Mouse (Mus musculus) heart, adult 11 months (tissue): ENCODE results near the gene Hoxa5.

ENCODE experiments used
- DNase-seq: peaks from one replicate; pipeline ENCODE4 v3.0.0; 2022

The Hoxa5 gene

GRCm38 (mm10) chr6:52225612-52226568 is 21.5 kb upstream of the Hoxa5 start:
- DNase-seq = peak; percentile 94

DNA sequence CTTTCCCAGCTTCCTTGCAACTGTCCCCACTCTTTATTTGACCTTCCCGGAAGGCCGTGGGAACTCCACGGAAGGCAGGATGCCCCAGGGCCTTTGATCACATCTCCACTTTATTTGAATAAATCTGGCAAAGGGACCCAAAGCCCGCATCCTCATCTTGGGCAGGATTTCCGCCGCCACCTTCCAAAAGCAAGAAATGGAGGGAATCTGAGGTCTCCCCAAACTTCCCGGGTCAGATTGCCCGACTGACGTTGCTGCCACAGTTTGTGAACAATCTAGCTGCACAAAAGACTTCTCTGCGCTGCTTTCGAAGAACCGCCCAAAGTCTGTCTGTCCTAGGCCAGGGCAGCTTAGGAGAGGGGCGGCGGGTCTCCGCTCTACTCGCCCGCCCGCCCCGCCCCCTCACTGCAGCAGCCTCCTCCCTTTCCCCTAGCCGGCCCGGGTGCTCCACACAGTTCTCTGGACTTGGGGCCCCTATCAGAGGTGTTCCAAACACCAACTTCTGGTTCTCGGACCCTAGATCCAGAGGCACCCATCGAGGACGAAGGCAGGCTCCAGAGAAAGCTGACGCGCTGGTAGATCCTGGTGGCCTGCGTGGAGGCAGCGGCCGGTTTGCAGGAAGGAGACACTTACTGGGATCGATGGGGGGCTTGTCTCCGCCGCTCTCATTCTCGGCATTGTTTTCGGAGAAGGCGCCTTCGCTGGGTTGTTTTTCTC is 20.7 kb upstream of the Hoxa5 start:
- no peak for DNase-seq

DNA sequence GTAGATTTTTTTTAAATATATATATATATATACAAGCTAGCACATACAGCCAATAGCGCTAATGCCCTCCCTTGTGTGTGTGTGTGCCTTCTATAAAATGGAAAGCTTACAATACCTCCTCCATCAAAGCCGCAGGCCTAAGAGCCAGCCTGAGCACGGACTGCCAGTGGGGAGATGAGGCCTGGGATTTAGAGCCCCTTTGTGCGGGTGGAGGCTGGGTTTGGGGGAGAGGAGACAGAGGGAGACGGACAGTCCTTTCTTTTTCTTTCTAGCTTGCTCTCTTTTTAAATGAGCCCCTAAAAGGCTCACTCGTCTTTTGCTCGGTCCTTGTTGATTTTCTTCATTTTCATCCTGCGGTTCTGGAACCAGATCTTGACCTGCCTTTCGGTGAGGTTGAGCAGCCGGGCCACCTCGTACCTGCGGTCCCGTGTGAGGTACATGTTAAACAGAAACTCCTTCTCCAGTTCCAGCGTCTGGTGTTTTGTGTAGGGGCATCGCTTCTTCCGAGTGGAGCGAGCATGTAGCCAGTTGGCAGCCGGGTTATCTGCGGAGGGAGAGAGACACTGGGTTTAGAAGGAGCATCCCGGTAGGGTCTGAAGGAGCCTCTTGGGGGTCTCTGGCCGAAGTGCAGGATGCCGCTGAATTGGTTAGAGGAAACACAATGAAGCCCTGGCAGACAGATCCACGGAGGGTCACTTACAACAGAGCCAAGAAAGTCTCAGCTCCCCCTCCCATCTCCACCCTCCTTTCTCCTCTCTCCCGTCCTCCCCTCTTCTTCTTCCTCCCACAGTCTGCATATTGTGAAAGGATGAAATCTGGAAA is 19.8 kb upstream of the Hoxa5 start:
- no peak for DNase-seq

DNA sequence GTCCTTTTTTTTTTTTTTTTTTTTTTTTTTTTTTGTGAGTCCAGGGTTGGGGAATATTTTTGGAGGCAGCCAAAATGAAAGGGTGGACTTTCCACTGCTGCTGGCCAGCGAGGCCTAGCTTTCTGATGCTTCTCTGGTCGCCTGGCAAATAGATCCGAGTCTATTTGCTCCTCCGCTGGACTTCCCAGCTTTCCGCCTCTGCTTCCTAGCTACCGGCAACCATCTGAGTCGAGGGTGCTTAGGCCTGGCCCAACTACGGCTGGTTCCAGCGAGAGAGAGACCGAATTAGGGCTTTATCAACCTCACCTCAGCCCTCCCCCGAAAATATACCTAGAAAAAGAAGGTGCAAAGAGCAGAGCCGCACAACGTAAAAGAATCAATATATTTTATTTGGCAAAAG is 18.3 kb upstream of the Hoxa5 start:
- no peak for DNase-seq

DNA sequence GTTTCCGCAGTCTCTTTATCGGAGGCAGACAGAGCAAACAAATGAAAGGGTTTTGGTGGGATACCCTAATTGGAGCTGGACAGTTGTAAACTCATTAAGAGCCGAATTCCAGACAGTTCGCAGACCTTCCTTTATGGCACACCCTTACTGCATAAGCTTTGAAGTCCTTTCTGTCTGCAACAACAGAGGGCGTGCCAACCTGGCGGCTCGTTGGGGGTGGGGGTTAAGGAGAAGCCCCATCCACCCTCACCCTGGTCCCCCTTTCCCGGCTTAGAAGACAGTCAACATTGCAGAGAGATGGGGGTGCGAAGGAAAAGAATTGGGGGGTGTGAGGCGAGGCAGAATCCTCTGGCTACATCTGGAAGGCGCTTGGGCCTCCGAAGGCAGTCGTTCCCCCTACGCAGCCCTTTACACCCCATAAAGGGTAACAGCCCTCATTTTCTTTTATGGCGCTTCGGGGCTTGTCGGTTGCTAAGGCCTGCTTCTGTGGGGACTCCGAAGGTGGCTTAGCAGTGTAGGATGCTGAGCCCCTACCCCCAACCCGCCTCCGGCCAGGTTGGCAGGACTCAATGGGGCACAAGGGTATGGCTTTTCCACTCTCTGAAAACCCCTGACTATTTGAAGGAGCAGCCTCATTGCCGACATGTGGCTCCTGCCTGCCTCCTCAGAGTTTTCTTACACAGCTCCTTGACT is 17.8 kb upstream of the Hoxa5 start:
- DNase-seq = peak; percentile 90

GRCm38 (mm10) chr6:52221337-52221992 is 17.1 kb upstream of the Hoxa5 start, which contains the start of gene Hoxa7:
Hoxa7 (minus strand) TSS chr6:52221854.
- peak; percentile 97 for DNase-seq

DNA sequence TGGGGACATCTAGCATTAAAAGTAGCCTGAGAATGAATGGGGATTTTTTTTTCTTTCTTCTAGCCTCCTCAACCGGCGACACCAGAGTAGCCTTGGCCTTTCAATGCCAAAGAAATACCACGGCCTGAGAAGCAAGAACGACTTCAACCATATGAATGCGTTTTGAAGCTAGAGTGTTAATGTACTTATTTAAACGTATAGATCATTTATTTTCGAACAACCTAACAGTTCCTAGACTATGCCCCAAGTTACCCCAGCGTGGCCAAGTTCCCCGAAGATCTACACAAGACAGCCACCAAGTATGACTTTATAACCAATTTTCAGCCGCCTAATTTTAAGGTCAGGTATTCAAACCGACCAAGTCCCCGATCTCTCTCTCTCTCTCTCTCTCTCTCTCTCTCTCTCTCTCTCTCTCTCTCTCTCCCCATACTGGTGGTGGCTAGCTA is 16.5 kb upstream of the Hoxa5 start:
- no peak for DNase-seq

DNA sequence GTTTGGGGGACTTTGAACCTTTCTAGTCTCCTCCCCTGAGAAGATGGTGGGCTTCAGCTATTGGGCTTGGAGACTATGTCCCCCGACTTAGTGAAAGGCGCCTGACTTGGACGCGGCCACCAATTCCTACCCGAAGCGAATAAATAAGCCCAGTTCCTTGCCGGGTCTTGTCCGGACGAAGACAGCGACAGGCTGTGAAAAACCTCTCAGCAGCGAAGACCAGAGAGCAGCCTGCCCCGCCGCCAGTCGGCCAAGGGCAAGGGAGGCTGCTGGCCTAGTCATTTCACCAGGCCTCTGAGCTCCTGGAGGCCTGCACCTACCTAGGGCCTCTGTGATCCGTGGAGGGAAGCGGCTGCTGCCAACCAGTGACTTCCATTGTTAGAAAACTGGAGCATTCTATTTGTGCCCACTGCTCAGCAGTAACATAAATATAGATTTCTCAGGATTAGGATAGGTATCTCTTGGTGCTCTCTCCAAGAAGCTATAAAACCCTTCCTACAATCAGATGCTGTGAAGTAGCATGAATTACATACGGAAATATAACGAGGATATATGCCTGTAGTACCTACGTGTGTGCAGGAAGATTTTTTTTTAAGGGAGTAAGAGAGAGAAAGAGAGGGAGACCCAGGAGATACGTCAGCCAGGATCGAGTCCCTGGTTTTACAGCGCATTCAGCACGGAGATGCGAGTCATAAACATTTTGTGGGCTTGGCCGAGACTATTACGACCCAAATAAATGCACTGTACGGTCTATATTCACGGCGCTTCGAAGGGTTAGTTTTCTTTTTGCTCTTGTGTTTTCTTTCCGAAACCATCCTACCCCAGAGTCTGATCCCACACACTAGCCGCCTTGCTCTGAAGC is 15.8 kb upstream of the Hoxa5 start:
- peak; percentile 90 for DNase-seq

- DNase-seq = no peak
Measured at GRCm38 (mm10) chr6:52219234-52219942, 15.0 kb upstream of the Hoxa5 start.

DNA sequence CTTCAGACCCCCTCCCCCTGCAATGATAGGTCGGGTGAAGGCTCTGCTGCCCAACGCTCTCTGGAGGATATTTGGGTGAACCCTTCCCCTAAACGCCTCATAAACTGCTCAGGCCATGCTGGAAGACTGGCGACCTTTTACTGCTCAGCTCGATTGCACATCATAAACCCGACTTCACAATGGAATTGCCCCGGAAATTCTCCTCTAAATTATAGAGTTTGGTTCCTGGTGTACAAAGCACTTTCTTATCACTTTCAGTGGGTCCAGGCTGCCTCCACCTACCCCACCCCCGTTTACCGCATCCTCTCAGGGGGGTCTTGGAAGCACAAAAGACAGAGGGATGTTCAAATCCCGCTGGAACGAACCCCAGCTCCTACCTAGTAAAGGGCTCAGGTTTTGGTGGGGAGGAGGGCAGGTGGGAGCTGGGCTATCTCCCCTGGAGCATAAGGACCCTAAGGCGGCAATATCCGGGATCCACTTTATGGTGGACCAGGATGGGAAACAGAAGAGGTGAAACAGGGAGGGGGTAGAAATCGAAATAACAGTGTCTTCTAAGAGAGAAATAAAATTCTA is 14.3 kb upstream of the Hoxa5 start:
- no peak for DNase-seq

- DNase-seq = peak; percentile 80
Measured at GRCm38 (mm10) chr6:52217895-52218642, 13.7 kb upstream of the Hoxa5 start.

- DNase-seq = peak; percentile 96
Measured at GRCm38 (mm10) chr6:52217459-52217768, 13.0 kb upstream of the Hoxa5 start.

DNA sequence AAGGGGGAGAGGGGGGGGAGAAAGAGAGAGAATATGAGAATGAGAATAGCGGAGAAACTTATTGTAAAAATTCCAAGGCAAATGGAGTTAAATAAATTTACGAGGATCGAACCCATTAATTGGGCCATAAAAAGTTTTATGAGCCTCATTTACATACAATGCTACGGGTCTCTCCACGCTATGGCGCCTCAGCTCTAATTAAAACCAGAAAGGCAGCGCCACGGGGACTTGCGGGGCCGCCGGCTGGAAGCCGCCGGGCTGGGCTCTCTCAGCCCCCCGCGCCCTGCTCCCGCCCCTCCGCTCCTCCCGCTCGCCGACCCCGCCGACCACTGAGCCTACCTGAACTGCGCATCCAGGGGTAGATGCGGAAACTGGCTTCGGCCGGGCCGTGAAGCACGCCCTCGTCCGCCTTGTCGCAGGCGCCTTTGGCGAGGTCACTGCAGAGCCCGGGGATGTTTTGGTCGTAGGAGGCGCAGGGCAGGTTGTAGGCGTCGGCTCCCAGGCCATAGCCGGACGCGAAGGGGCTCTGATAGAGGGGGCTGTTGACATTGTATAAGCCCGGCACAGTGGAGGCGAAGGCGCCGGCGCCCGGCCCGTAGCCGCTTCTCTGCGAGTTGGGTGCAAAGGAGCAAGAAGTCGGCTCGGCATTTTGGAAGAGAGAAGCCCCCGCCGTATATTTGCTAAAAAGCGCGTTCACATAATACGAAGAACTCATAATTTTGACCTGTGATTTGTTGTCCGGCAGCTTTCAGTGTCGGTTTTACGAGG is 12.5 kb upstream of the Hoxa5 start:
- DNase-seq = peak; percentile 90

DNA sequence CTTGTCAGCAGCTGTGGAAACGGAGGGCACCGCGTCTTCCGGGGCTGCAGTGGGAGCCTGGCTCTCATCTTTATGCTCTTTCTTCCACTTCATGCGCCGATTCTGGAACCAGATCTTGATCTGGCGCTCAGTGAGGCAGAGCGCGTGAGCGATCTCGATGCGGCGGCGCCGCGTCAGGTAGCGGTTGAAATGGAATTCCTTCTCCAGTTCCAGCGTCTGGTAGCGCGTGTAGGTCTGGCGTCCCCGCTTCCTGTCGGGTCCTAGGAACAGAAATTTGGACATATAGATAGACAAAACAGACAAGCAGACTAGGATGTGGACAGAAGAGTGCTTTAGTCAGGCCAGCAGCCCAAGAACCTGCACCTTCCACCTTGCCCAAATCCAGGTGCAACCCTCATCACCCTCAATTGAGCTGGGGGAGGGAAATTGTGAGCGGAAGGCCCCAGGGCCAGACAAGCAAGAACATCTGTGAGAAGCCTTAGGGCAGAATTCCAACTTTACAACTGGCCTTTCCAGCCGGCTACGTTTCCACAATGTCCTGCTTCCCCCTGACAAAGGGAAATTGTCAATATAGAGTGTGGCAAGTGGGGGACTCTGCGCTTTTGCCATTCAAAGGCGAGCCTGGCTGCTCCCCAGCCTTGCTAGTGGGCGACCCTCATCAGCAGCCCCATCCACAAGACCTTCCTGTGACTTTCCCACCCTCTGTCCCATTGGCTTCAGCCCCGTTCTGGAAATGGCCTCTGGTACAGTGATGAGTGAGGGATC is 11.6 kb upstream of the Hoxa5 start:
- DNase-seq = peak; percentile 88

DNA sequence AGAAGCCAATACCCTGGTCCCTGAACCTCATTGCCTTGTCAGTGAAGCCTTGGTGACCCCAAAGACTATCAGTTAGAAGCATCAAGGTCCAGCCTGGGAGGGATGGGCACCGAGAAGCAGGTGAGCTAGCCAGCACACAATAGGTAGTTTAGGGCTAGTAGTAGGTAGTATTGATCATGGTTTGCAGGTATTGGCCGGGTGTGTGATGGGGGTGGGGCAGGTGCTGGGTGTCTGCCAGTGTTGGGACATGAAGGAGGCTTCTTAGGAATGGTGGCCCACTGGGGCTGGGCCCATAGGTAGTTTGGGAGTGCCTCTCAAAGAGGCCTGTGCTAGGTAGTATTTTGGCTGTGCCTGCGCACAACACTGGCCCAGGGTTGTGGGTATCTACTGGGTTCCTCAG is 10.7 kb upstream of the Hoxa5 start:
- peak; percentile 83 for DNase-seq

DNA sequence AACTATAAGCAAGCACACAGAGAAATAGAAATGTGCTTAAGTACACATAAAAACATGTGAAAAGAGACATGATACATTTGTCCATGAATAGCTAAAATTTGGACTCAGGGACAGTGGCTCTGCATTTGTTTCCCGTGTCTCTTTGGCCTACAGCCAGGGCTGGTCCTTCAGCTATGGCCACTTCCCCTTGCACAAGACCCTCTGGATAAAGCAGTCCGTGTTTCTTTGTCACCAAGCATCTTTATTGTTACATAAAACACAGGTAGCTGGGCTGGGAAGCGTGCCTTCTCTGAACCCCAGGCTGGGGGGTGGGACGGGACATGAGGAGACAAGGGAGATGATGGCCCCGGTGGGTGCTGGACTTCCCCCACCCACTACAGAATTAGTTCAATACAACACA is 9.9 kb upstream of the Hoxa5 start:
- peak; percentile 77 for DNase-seq
